Mouse (Mus musculus): ENCODE measurements around the gene Nudt15. TPM values are rescaled to one million over a fixed set of nuclear protein-coding genes. Genes with fewer than 3 reads are reported as not detected.
A peak's percentile ranks its signal among the peaks of the same experiment; 100 is the strongest.

The Nudt15 gene
- polyA plus RNA-seq, 1 experiment from 2014 or later: 5.1 TPM

- Histone ChIP-seq H3K36me3 (ENCODE audit: control insufficient read depth, insufficient read depth, low read length) (no peaks in the 10 kb centered on the region), H3K4me2 (ENCODE audit: low read depth, low read length) (no peak overlapping the region), H3K27me3 (ENCODE audit: control insufficient read depth, insufficient read depth, low read length) (no peaks in the 10 kb centered on the region), H3K4me3 (replicated peaks; ENCODE audit: low read length) (no peak overlapping the region), H3K4me1 (ENCODE audit: control insufficient read depth, insufficient read depth, low read length) (peaks cover 15% of the 10 kb centered on the region; the same call in 1 of the 2 replicates), H3K27ac (ENCODE audit: low read length) (no peak overlapping the region), H3K9ac (ENCODE audit: low read length) (no peak overlapping the region), H3K9me3 (replicated peaks; ENCODE audit: control insufficient read depth, low read length) (no peaks in the 10 kb centered on the region)
- ATAC-seq (ENCODE audit: insufficient read depth, low FRiP score): no peak
- WGBS: 48% methylated on average over 6 of the region's 6 CpGs
These were observed 46.3 kb downstream of the Nudt15 start for GRCm38 (mm10) chr14:73501721-73502120.

- ATAC-seq (ENCODE audit: insufficient read depth, low FRiP score): no peak
- Histone ChIP-seq H3K27ac (ENCODE audit: low read length) (no peak overlapping the region), H3K9me3 (replicated peaks; ENCODE audit: control insufficient read depth, low read length) (no peaks in the 10 kb centered on the region), H3K9ac (ENCODE audit: low read length) (no peak overlapping the region), H3K36me3 (ENCODE audit: control insufficient read depth, insufficient read depth, low read length) (no peaks in the 10 kb centered on the region), H3K27me3 (ENCODE audit: control insufficient read depth, insufficient read depth, low read length) (no peaks in the 10 kb centered on the region), H3K4me2 (ENCODE audit: low read depth, low read length) (no peak overlapping the region), H3K4me3 (replicated peaks; ENCODE audit: low read length) (no peak overlapping the region), H3K4me1 (ENCODE audit: control insufficient read depth, insufficient read depth, low read length) (peaks cover 15% of the 10 kb centered on the region; the same call in 1 of the 2 replicates)
- WGBS: 89% methylated on average over 9 of the region's 9 CpGs
These were observed 46.8 kb downstream of the Nudt15 start for GRCm38 (mm10) chr14:73501283-73501682.

- Histone ChIP-seq H3K4me3 (replicated peaks; ENCODE audit: low read length) (no peak overlapping the region), H3K9me3 (replicated peaks; ENCODE audit: control insufficient read depth, low read length) (0 out of 2 replicates have a peak, but pooled peaks cover 3% of the 10 kb centered on the region), H3K27ac (ENCODE audit: low read length) (no peak overlapping the region), H3K4me1 (ENCODE audit: control insufficient read depth, insufficient read depth, low read length) (no peaks in the 10 kb centered on the region), H3K27me3 (ENCODE audit: control insufficient read depth, insufficient read depth, low read length) (no peaks in the 10 kb centered on the region), H3K4me2 (ENCODE audit: low read depth, low read length) (no peak overlapping the region), H3K36me3 (ENCODE audit: control insufficient read depth, insufficient read depth, low read length) (no peaks in the 10 kb centered on the region), H3K9ac (ENCODE audit: low read length) (no peak overlapping the region)
- whole genome bisulfite sequencing: 70% methylated on average over 7 of the region's 7 CpGs
- ATAC-seq (ENCODE audit: insufficient read depth, low FRiP score): no peak
These were observed 52.3 kb downstream of the Nudt15 start for GRCm38 (mm10) chr14:73495753-73496152.

- ATAC-seq (ENCODE audit: insufficient read depth, low FRiP score): no peak
- WGBS: 67% methylated on average over 6 of the region's 6 CpGs
These were observed 53.9 kb downstream of the Nudt15 start for GRCm38 (mm10) chr14:73494122-73494521.

GRCm38 (mm10) chr14:73493356-73493755 is 54.7 kb downstream of the Nudt15 start:
- no peak for ATAC-seq (ENCODE audit: insufficient read depth, low FRiP score)
- 88% methylated on average over 6 of the region's 6 CpGs for WGBS
- H3K9me3 ChIP-seq (replicated peaks; ENCODE audit: control insufficient read depth, low read length): 0 out of 2 replicates have a peak, but pooled peaks cover 3% of the 10 kb centered on the region
- H3K27ac ChIP-seq (ENCODE audit: low read length): no peak overlapping the region
- no peaks in the 10 kb centered on the region for H3K27me3 ChIP-seq (ENCODE audit: control insufficient read depth, insufficient read depth, low read length)
- no peaks in the 10 kb centered on the region for H3K4me1 ChIP-seq (ENCODE audit: control insufficient read depth, insufficient read depth, low read length)
- no peak overlapping the region for H3K4me2 ChIP-seq (ENCODE audit: low read depth, low read length)
- no peak overlapping the region for H3K9ac ChIP-seq (ENCODE audit: low read length)
- H3K36me3 ChIP-seq (ENCODE audit: control insufficient read depth, insufficient read depth, low read length): no peaks in the 10 kb centered on the region
- no peak overlapping the region for H3K4me3 ChIP-seq (replicated peaks; ENCODE audit: low read length)

More at GRCm38 (mm10) chr14:73494122-73494521, 53.9 kb downstream of the Nudt15 start:
- 0 out of 2 replicates have a peak, but pooled peaks cover 3% of the 10 kb centered on the region for H3K9me3 ChIP-seq (replicated peaks; ENCODE audit: control insufficient read depth, low read length)
- H3K4me3 ChIP-seq (replicated peaks; ENCODE audit: low read length): no peak overlapping the region
- H3K36me3 ChIP-seq (ENCODE audit: control insufficient read depth, insufficient read depth, low read length): no peaks in the 10 kb centered on the region
- H3K4me1 ChIP-seq (ENCODE audit: control insufficient read depth, insufficient read depth, low read length): no peaks in the 10 kb centered on the region
- H3K27ac ChIP-seq (ENCODE audit: low read length): no peak overlapping the region
- H3K9ac ChIP-seq (ENCODE audit: low read length): no peak overlapping the region
- H3K4me2 ChIP-seq (ENCODE audit: low read depth, low read length): no peak overlapping the region
- H3K27me3 ChIP-seq (ENCODE audit: control insufficient read depth, insufficient read depth, low read length): no peaks in the 10 kb centered on the region

GRCm38 (mm10) chr14:73486641-73487040 is 61.4 kb downstream of the Nudt15 start:
- H3K36me3 ChIP-seq (ENCODE audit: control insufficient read depth, insufficient read depth, low read length): no peaks in the 10 kb centered on the region
- H3K9me3 ChIP-seq (replicated peaks; ENCODE audit: control insufficient read depth, low read length): 0 out of 2 replicates have a peak, but pooled peaks cover 3% of the 10 kb centered on the region
- WGBS: 69% methylated on average over 5 of the region's 5 CpGs
- H3K27me3 ChIP-seq (ENCODE audit: control insufficient read depth, insufficient read depth, low read length): no peaks in the 10 kb centered on the region
- no peak for ATAC-seq (ENCODE audit: insufficient read depth, low FRiP score)
- no peak overlapping the region for H3K4me2 ChIP-seq (ENCODE audit: low read depth, low read length)
- no peak overlapping the region for H3K9ac ChIP-seq (ENCODE audit: low read length)
- no peak overlapping the region for H3K4me3 ChIP-seq (replicated peaks; ENCODE audit: low read length)
- H3K4me1 ChIP-seq (ENCODE audit: control insufficient read depth, insufficient read depth, low read length): no peaks in the 10 kb centered on the region
- peak overlapping the region; percentile 12; the same call in 1 of the 2 replicates for H3K27ac ChIP-seq (ENCODE audit: low read length)

GRCm38 (mm10) chr14:73484366-73485110 is 63.5 kb downstream of the Nudt15 start:
- Histone ChIP-seq H3K27me3 (ENCODE audit: control insufficient read depth, insufficient read depth, low read length) (no peaks in the 10 kb centered on the region), H3K9me3 (replicated peaks; ENCODE audit: control insufficient read depth, low read length) (no peaks in the 10 kb centered on the region), H3K27ac (ENCODE audit: low read length) (no peak overlapping the region), H3K4me2 (ENCODE audit: low read depth, low read length) (no peak overlapping the region), H3K4me1 (ENCODE audit: control insufficient read depth, insufficient read depth, low read length) (no peaks in the 10 kb centered on the region), H3K36me3 (ENCODE audit: control insufficient read depth, insufficient read depth, low read length) (no peaks in the 10 kb centered on the region), H3K4me3 (replicated peaks; ENCODE audit: low read length) (no peak overlapping the region), H3K9ac (ENCODE audit: low read length) (no peak overlapping the region)
- ATAC-seq (ENCODE audit: insufficient read depth, low FRiP score): no peak
- WGBS: 72% methylated on average over 3 of the region's 3 CpGs

GRCm38 (mm10) chr14:73483516-73484229 is 64.4 kb downstream of the Nudt15 start:
- no peak overlapping the region for H3K4me2 ChIP-seq (ENCODE audit: low read depth, low read length)
- H3K4me1 ChIP-seq (ENCODE audit: control insufficient read depth, insufficient read depth, low read length): no peaks in the 10 kb centered on the region
- no peaks in the 10 kb centered on the region for H3K27me3 ChIP-seq (ENCODE audit: control insufficient read depth, insufficient read depth, low read length)
- WGBS: 64% methylated on average over 5 of the region's 5 CpGs
- no peak overlapping the region for H3K9ac ChIP-seq (ENCODE audit: low read length)
- no peaks in the 10 kb centered on the region for H3K9me3 ChIP-seq (replicated peaks; ENCODE audit: control insufficient read depth, low read length)
- no peak for ATAC-seq (ENCODE audit: insufficient read depth, low FRiP score)
- H3K36me3 ChIP-seq (ENCODE audit: control insufficient read depth, insufficient read depth, low read length): no peaks in the 10 kb centered on the region
- H3K27ac ChIP-seq (ENCODE audit: low read length): peak overlapping the region; percentile 62
- H3K4me3 ChIP-seq (replicated peaks; ENCODE audit: low read length): no peak overlapping the region

GRCm38 (mm10) chr14:73479771-73480170 is 68.3 kb downstream of the Nudt15 start:
- no peaks in the 10 kb centered on the region for H3K9me3 ChIP-seq (replicated peaks; ENCODE audit: control insufficient read depth, low read length)
- no peak for ATAC-seq (ENCODE audit: insufficient read depth, low FRiP score)

More at GRCm38 (mm10) chr14:73479771-73480170, 68.3 kb downstream of the Nudt15 start:
- no peak overlapping the region for H3K9ac ChIP-seq (ENCODE audit: low read length)
- no peaks in the 10 kb centered on the region for H3K36me3 ChIP-seq (ENCODE audit: control insufficient read depth, insufficient read depth, low read length)
- H3K4me3 ChIP-seq (replicated peaks; ENCODE audit: low read length): no peak overlapping the region
- H3K27me3 ChIP-seq (ENCODE audit: control insufficient read depth, insufficient read depth, low read length): no peaks in the 10 kb centered on the region
- WGBS: 51% methylated on average over 1 of the region's 1 CpGs
- no peak overlapping the region for H3K4me2 ChIP-seq (ENCODE audit: low read depth, low read length)
- no peak overlapping the region for H3K27ac ChIP-seq (ENCODE audit: low read length)
- peaks cover 3% of the 10 kb centered on the region; the same call in 1 of the 2 replicates for H3K4me1 ChIP-seq (ENCODE audit: control insufficient read depth, insufficient read depth, low read length)

Measured in stomach, embryonic 16.5 days (tissue).